Mouse (Mus musculus): ENCODE measurements around the gene Cct2.
"Not testable (repeated sequence)": the region's sequence is repeated elsewhere in the genome, so short reads cannot be mapped to it uniquely, and the experiment has no call there.

The Cct2 gene

GRCm38 (mm10) chr10:117055668-117056067, 7.9 kb downstream of the Cct2 start:
- no peak for DNase-seq (ENCODE audit: low read depth)

GRCm38 (mm10) chr10:117049961-117050597, 13.5 kb downstream of the Cct2 start:
- DNase-seq (ENCODE audit: low read depth) = no peak

GRCm38 (mm10) chr10:117049253-117049652, 14.4 kb downstream of the Cct2 start:
- DNase-seq (ENCODE audit: low read depth) = no peak

GRCm38 (mm10) chr10:117045175-117046056, 18.2 kb downstream of the Cct2 start, which contains the start of gene Lrrc10:
Lrrc10 (plus strand) TSS chr10:117045341.
- no peak for DNase-seq (ENCODE audit: low read depth)

- DNase-seq (ENCODE audit: low read depth) = not testable (repeated sequence)
Observed at GRCm38 (mm10) chr10:117043497-117044166, 20.0 kb downstream of the Cct2 start.

- no peak for DNase-seq (ENCODE audit: low read depth)
Observed at GRCm38 (mm10) chr10:117042295-117042694, 21.3 kb downstream of the Cct2 start.

GRCm38 (mm10) chr10:117040355-117040754, 23.3 kb downstream of the Cct2 start:
- DNase-seq (ENCODE audit: low read depth) = no peak

DNA sequence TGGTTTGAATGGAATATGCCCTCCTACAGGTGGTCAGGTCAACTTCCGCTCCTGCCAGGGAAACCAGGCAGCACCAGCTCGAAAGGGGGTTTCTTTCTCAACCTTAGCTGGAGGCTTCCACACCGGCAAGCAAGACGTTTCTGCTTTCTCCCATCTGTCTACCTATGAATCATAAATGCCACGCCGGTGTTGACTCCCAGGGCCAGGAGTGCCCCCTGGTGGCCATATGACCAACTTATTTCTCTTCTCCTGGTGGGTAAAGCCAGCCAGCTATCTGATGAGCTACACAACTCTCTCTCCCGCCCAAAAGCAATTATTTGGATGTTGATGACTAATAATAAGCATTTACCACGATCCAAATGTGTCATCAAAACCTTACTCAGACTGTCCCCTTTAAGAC, 29.8 kb downstream of the Cct2 start:
- DNase-seq (ENCODE audit: low read depth) = peak; percentile 67

GRCm38 (mm10) chr10:117031160-117031559, 32.5 kb downstream of the Cct2 start:
- no peak for DNase-seq (ENCODE audit: low read depth)

DNA sequence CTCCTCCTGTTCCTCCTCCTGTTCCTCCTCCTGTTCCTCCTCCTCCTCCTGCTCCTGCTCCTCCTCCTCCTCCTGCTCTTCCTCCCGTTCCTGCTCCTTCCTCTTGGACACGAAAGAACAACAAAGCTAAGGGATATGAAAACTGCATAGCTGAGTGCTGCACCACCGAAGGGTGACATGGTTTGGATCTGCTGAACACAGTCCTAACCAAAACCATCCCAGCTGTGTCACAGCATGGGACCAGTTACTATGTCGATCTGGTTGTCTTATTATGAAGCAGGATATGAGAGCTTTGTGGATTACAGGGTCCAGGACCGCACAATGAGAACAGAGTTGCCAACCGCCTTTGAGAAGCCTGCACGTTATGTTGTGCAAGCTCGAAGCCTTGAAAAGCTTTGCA, 37.4 kb downstream of the Cct2 start:
- DNase-seq (ENCODE audit: low read depth) = no peak

- not testable (repeated sequence) for DNase-seq (ENCODE audit: low read depth)
Observed at GRCm38 (mm10) chr10:117025776-117026175, 37.8 kb downstream of the Cct2 start.

- DNase-seq (ENCODE audit: low read depth) = no peak
Observed at GRCm38 (mm10) chr10:117023693-117024092, 39.9 kb downstream of the Cct2 start.

DNA sequence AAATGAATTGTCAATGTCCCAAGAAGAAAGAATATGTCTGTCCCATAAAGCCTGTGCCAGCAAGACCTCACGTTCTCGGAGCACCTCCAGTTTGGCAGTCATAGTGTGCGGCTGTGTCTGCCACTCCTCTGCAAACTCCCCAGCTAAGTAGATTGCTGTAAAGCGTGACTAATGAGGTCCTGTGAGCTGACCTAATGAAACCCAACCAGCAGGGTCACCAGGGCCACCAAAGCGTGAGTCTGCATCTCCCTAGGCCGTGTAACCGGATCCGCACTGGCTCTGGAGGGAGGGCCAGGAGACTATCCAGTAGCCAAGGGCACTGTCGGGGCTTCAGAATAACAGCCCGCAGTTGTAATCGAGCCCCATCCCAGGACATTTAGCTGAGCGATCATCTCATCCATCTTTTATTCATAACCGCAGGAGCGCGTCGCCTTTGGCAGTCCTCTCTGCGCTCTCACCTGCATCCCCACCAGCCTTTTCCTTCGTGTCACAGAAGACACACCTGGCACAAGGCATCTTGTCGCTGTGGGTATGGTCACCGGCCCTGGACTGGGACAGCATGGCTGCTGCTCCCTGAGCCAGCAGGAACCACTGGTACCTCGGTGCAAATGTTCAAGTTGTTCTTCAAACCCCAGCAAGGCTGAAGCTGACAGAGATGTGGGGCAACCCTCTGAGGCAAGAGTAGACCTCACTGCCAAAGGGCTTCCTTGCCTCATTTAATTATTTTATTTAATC, 42.4 kb downstream of the Cct2 start:
- no peak for DNase-seq (ENCODE audit: low read depth)

DNA sequence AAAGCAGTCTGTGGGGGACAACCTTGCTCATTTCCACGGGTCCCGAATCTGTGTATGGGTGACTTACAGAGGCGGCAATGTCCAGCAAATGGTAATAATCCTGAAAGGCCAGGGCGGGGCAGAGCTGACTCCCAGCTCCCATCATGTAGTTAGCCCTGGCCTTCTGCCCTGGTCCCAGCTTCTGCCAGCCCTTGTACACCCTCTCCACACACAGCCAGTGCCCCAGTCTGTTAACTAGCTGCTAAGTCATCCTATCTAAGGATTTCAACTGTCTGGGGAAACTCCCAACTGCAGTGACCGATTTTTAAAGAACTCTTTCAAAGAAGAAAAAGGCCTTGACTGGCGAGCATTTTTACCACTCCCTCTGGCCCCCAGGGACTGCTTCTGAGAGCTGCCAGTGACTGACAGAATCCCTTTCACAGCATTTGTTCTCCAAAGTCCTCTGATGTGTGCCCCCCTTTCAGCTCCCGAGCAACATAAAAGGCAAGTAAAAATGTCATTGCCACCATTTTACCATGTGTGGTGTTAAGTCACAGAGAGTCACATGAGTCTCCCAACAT, 45.3 kb downstream of the Cct2 start:
- no peak for DNase-seq (ENCODE audit: low read depth)

GRCm38 (mm10) chr10:117014565-117014964, 49.0 kb downstream of the Cct2 start:
- DNase-seq (ENCODE audit: low read depth) = no peak

DNA sequence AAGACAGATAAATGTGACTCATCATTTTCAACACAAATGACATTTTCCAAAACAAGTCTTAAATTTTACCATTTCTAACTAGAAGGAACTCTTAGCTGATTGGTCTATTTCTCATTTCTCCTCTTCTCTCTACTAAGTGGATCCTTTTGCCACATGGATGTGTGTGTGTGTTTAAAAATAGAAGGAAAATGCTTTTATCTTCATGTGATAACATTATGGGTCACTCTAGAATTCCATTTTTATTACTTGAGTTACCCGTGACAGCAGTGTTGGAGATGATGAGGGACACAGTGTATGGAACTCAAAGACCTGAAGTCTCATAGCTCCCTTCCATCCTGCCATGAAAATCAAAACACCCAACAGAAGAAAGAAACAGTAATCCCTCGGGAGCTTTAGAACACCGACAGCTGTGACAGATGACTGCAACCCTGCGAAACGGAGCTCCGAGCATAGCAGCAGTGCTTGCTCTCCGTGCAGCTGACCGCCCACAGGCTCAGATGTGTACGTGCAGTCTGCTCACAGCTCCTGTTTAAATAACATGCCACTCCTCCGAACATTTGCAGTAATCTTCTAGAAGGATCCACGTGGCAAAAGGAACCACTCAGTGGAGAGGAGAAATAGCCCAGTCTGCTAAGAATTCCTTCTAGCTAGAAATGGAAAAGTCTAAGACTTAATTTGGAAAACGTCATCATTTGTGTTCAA, 49.8 kb downstream of the Cct2 start:
- no peak for DNase-seq (ENCODE audit: low read depth)

GRCm38 (mm10) chr10:117011047-117011446, 52.6 kb downstream of the Cct2 start:
- no peak for DNase-seq (ENCODE audit: low read depth)

GRCm38 (mm10) chr10:117009691-117010090, 53.9 kb downstream of the Cct2 start:
- no peak for DNase-seq (ENCODE audit: low read depth)

- no peak for DNase-seq (ENCODE audit: low read depth)
Observed at GRCm38 (mm10) chr10:117005707-117006464, 57.7 kb downstream of the Cct2 start.

GRCm38 (mm10) chr10:117004695-117005094, 58.9 kb downstream of the Cct2 start:
- DNase-seq (ENCODE audit: low read depth) = no peak

All from c-Kit-positive CD71-positive TER-119-negative erythroid progenitor cells, embryonic 14.5 days (primary cell).